Mouse (Mus musculus) CH12.LX (cell line): ENCODE data around the gene Polr1d. TPM values are rescaled to one million over a fixed set of nuclear protein-coding genes. Genes with fewer than 3 reads are reported as not detected.

Source experiments
- DNase-seq: peaks from one replicate; pipeline ENCODE4 v3.0.0-alpha.2; 2013; ENCODE audit errors: extremely low read depth
- H3K27ac ChIP-seq: 2 replicates; pipeline ENCODE4 v1.5.1; 2012; ENCODE audit warnings: low read depth, mild to moderate bottlenecking, control low read depth, moderate library complexity; ENCODE audit not compliant: insufficient read depth
- H3K27me3 ChIP-seq: replicated peaks from 2 replicates; pipeline ENCODE3; 2012; ENCODE audit warnings: inconsistent platforms
- H3K36me3 ChIP-seq, 2 experiments: replicated peaks in 1 of 2; 2 replicates each; pipeline versions ENCODE3 to v1.6.1; 2012; ENCODE audit warnings: inconsistent platforms in 1 of 2, low read length in 1 of 2, mild to moderate bottlenecking in 1 of 2, mixed read lengths in 1 of 2, moderate library complexity in 1 of 2; ENCODE audit not compliant: control insufficient read depth in 1 of 2, insufficient read depth in 1 of 2
- H3K4me1 ChIP-seq, 2 experiments: 2 replicates each; pipeline ENCODE4 v1.6.1; 2012; ENCODE audit warnings: inconsistent platforms in 1 of 2, moderate library complexity in 1 of 2; ENCODE audit not compliant: insufficient read depth in 2 of 2, control insufficient read depth in 1 of 2
- H3K4me2 ChIP-seq: 2 replicates; pipeline ENCODE4 v1.6.1; 2012; ENCODE audit warnings: low read depth, mild to moderate bottlenecking, control low read depth; ENCODE audit not compliant: poor library complexity, insufficient read depth, severe bottlenecking
- H3K4me3 ChIP-seq, 3 experiments: fragments of 150-350 bp in 1 of 3; sonication (generic) in 1 of 3; replicated peaks in 1 of 3; 2 replicates each; pipeline versions ENCODE3 to v1.5.1; 2011 to 2012; ENCODE audit warnings: low read depth in 2 of 3, low read length in 2 of 3, mild to moderate bottlenecking in 2 of 3, moderate library complexity in 2 of 3, control low read depth in 1 of 3, improper control_type of control experiment in 1 of 3, inconsistent platforms in 1 of 3, mixed read lengths in 1 of 3; ENCODE audit not compliant: poor library complexity in 1 of 3
- H3K79me2 ChIP-seq: replicated peaks from 2 replicates; pipeline ENCODE4 v1.6.1; 2012; ENCODE audit warnings: mild to moderate bottlenecking, moderate library complexity; ENCODE audit not compliant: control insufficient read depth, poor library complexity, insufficient read depth, severe bottlenecking; ENCODE audit errors: extremely low read depth
- H3K9ac ChIP-seq: 2 replicates; pipeline ENCODE4 v1.6.1; 2012; ENCODE audit warnings: low read depth, mild to moderate bottlenecking, control low read depth, moderate library complexity; ENCODE audit not compliant: insufficient read depth
- H3K9me3 ChIP-seq: replicated peaks from 2 replicates; pipeline ENCODE3; 2012; ENCODE audit warnings: low read length, inconsistent platforms, mixed read lengths
- E2F4 ChIP-seq: IDR thresholded peaks from 2 replicates; pipeline ENCODE4 v1.6.1; 2011; ENCODE audit warnings: low read depth, low read length, improper control_type of control experiment; ENCODE audit not compliant: insufficient replicate concordance
- ELF1 ChIP-seq: IDR thresholded peaks from 2 replicates; pipeline ENCODE4 v1.6.1; 2014; ENCODE audit warnings: low read depth, mild to moderate bottlenecking, inconsistent platforms, low read length, improper control_type of control experiment
- ETS1 ChIP-seq: conservative IDR thresholded peaks from 2 replicates; pipeline ENCODE4 v1.6.1; 2012; ENCODE audit warnings: low read depth, mild to moderate bottlenecking, inconsistent platforms, low read length, improper control_type of control experiment, moderate library complexity
- IRF4 ChIP-seq: IDR thresholded peaks from 2 replicates; pipeline ENCODE4 v1.6.1; 2014; ENCODE audit warnings: low read depth, mild to moderate bottlenecking, inconsistent platforms, low read length, improper control_type of control experiment
- JUN ChIP-seq: IDR thresholded peaks from 2 replicates; pipeline ENCODE4 v1.6.1; 2011; ENCODE audit warnings: low read depth, mild to moderate bottlenecking, low read length, improper control_type of control experiment, moderate library complexity; ENCODE audit not compliant: insufficient read depth
- JUND ChIP-seq: conservative IDR thresholded peaks from 2 replicates; pipeline ENCODE4 v1.6.1; 2011; ENCODE audit warnings: low read depth, low read length, improper control_type of control experiment
- MAFK ChIP-seq: IDR thresholded peaks from 2 replicates; pipeline ENCODE4 v1.6.1; 2011; ENCODE audit warnings: low read length, improper control_type of control experiment; ENCODE audit not compliant: insufficient replicate concordance
- MYC ChIP-seq: IDR thresholded peaks from 2 replicates; pipeline ENCODE4 v1.6.1; 2011; ENCODE audit warnings: low read depth, mild to moderate bottlenecking, improper control_type of control experiment, low read length
- NRF1 ChIP-seq: IDR thresholded peaks from 2 replicates; pipeline ENCODE4 v1.6.1; 2014; ENCODE audit warnings: low read depth, mild to moderate bottlenecking, inconsistent platforms, low read length, improper control_type of control experiment, moderate library complexity
- RAD21 ChIP-seq: IDR thresholded peaks from 2 replicates; pipeline ENCODE4 v1.6.1; 2011; ENCODE audit warnings: low read depth, mild to moderate bottlenecking, low read length, improper control_type of control experiment, moderate library complexity
- RCOR1 ChIP-seq: conservative IDR thresholded peaks from 2 replicates; pipeline ENCODE4 v1.6.1; 2012; ENCODE audit warnings: low read depth, mild to moderate bottlenecking, inconsistent platforms, low read length, improper control_type of control experiment
- SIN3A ChIP-seq: IDR thresholded peaks from 2 replicates; pipeline ENCODE4 v1.6.1; 2012; ENCODE audit warnings: low read length, improper control_type of control experiment, inconsistent platforms
- TBP ChIP-seq: conservative IDR thresholded peaks from 2 replicates; pipeline ENCODE4 v1.6.1; 2011; ENCODE audit warnings: low read depth, low read length, improper control_type of control experiment
- USF2 ChIP-seq: conservative IDR thresholded peaks from 2 replicates; pipeline ENCODE4 v1.6.1; 2011; ENCODE audit warnings: low read depth, low read length, improper control_type of control experiment
- ZC3H11A ChIP-seq: IDR thresholded peaks from 2 replicates; pipeline ENCODE4 v1.6.1; 2012; ENCODE audit warnings: low read depth, mild to moderate bottlenecking, inconsistent platforms, low read length, improper control_type of control experiment
- ZKSCAN1 ChIP-seq: IDR thresholded peaks from 2 replicates; pipeline ENCODE4 v1.6.1; 2012; ENCODE audit warnings: low read depth, inconsistent platforms, low read length, improper control_type of control experiment, borderline replicate concordance
- ZNF384 ChIP-seq: IDR thresholded peaks from 2 replicates; pipeline ENCODE4 v1.6.1; 2012; ENCODE audit warnings: low read depth, low read length, improper control_type of control experiment, inconsistent platforms
- dilution Hi-C: fragments of 300-500 bp; cut with MboI; formaldehyde crosslinking; loops from 2 replicates; pipeline ENCODE4 v1.14.3; 2020; ENCODE audit warnings: low sequenced_read_pairs; ENCODE audit not compliant: extremely low pct_unique_long_range_greater_than_20kb, extremely low pct_ligation_motif_present
- in situ Hi-C: fragments of 300-500 bp; cut with MboI; formaldehyde crosslinking; loops from 3 replicates; pipeline ENCODE4 v1.14.3; 2019; ENCODE audit warnings: low sequenced_read_pairs, low pct_ligation_motif_present, low pct_unique_long_range_greater_than_20kb, mixed read lengths
- polyA plus RNA-seq: library from polyadenylated mRNA; unstranded; fragments of >175 nt; gene quantifications from 2 replicates; pipeline ENCODE4 v1.2.1, GENCODE M21; 2012; ENCODE audit warnings: low read depth; ENCODE audit not compliant: insufficient read length
- total RNA-seq, 2 experiments: library from RNA; depleted of rRNA; stranded (reverse); fragments of 300-350 nt in 1 of 2; fragments of >200 nt in 1 of 2; gene quantifications; 2 replicates each; pipeline ENCODE4 v1.2.3; 2012 to 2014

Polr1d gene
- total and polyA plus RNA-seq, 3 experiments: 293 to 354 (median 300) TPM

- H3K9ac ChIP-seq: no peak overlapping the region
- peaks cover 38 to 96% of the 10 kb centered on the region in 2 experiments for H3K36me3 ChIP-seq
- H3K27me3 ChIP-seq: no peaks in the 10 kb centered on the region
- H3K27ac ChIP-seq: no peak overlapping the region
- no peak overlapping the region for H3K4me2 ChIP-seq
- TF ChIP-seq ZKSCAN1: no peak
- no peak for TF ChIP-seq SIN3A
- TF ChIP-seq E2F4: no peak
- TF ChIP-seq RCOR1: no peak
- no peak for DNase-seq
- H3K9me3 ChIP-seq: no peaks in the 10 kb centered on the region
- in situ Hi-C loops (no loop called here), dilution Hi-C loops (no loop called here)
- no peak overlapping the region for H3K4me3 ChIP-seq
- peaks cover 2% of the 10 kb centered on the region; the same call in 1 of the 2 replicates for H3K79me2 ChIP-seq
- H3K4me1 ChIP-seq: peaks cover 0 to 4% of the 10 kb centered on the region in 2 experiments; a peak in 1 of 4 replicates
Measured at GRCm38 (mm10) chr5:147102295-147102694, 25.4 kb downstream of the Polr1d start.

GRCm38 (mm10) chr5:147107276-147107675 is 30.4 kb downstream of the Polr1d start:
- H3K4me1 ChIP-seq: no peaks in the 10 kb centered on the region
- H3K27me3 ChIP-seq: no peaks in the 10 kb centered on the region
- no peak overlapping the region for H3K27ac ChIP-seq
- peaks cover 63 to 95% of the 10 kb centered on the region in 2 experiments for H3K36me3 ChIP-seq
- in situ Hi-C loops (no loop called here), dilution Hi-C loops (no loop called here)
- DNase-seq: no peak
- no peak overlapping the region for H3K4me2 ChIP-seq
- peaks cover 23% of the 10 kb centered on the region for H3K9me3 ChIP-seq
- no peak overlapping the region for H3K4me3 ChIP-seq
- H3K79me2 ChIP-seq: no peaks in the 10 kb centered on the region
- H3K9ac ChIP-seq: no peak overlapping the region
- TF ChIP-seq MYC (no peak), USF2 (no peak), JUN (no peak), ZKSCAN1 (no peak), ZNF384 (no peak), RAD21 (no peak), TBP (no peak), MAFK (no peak), NRF1 (no peak), E2F4 (no peak), IRF4 (no peak), JUND (no peak), ETS1 (no peak), ELF1 (no peak), RCOR1 (no peak), ZC3H11A (no peak)
